9 mouse cellular contexts compared by ENCODE assay signal in the genomic region with DNA sequence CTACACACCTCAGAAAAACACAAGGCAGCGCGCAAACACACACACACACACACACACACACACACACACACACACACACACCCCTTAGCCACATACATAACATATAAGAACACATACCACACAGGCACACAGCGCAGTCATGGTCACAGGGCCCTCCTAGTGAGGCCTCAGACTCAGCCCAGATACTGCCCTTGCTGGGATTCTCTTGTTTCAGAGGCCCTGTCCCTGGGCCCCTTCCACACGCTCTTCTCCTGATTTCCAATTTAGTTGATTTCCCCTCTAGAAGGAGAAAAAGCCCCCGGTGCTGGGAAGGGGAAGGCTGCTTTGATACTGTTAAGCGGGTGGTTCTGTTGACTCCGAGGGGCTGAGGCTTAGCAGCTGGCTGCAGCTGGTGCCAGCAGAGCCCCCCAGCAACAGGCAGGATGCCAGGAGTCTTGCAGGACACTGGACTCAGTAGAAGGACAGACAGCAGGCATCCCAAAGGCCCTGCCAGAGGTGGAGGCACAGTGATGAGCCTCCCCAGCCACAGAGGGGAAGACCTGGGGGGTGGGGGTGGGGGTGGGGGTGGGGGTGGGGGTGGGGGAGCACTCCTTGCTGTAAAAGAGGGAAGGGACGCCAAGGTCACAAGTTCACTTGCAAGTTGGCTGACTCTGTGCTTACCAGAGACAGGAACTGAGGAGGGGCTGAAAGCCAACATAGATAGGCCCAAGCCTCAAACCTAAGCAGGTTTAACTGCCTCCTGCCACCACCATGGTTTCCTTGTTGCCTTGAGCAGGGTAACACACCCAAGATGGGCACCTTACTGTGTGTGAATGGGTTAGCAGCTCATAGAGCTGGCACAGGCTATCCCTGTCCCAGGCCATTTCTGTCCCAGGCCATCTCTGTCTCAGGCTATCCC. TPM values are rescaled to one million over a fixed set of nuclear protein-coding genes. Genes with fewer than 3 reads are reported as not detected.
A peak's percentile ranks its signal among the peaks of the same experiment; 100 is the strongest.
DNase-seq lines count a peak whose midpoint lies in the region; ATAC-seq and TF ChIP-seq lines count a peak whose summit lies in the region.
"Had no signal": no experiment of that assay in that cellular context is flagged by ENCODE, and none has a peak within 500 bp of the region (broad histone marks: within the 10 kb centered on the region; RNA-seq: fewer than 3 reads in every experiment).

No protein-coding gene starts in this region.

- ATAC-seq in heart, embryonic 14.5 days (ENCODE audit: insufficient number of reproducible peaks, insufficient read depth, low FRiP score, low read depth): no peak; the same call in 1 of the 2 replicates
- no peak for ATAC-seq in midbrain, embryonic 11.5 days (ENCODE audit: low FRiP score)
- peak; percentile 49 for ATAC-seq in intestine, embryonic 15.5 days
- ATAC-seq in stomach, embryonic 16.5 days (ENCODE audit: insufficient read depth, low FRiP score): peak; percentile 47; the same call in 1 of the 2 replicates

- intact Hi-C loops in heart, adult 2 months (cut with DNase I): no loop called here

- DNase-seq in heart, adult 2 months: no peak
- no peak for DNase-seq in midbrain, embryonic 10.5 days (ENCODE audit: low spot score)
- no peak for DNase-seq in midbrain, embryonic 11.5 days (ENCODE audit: low spot score, missing footprints)
- DNase-seq in thymus, postnatal 25 days: no peak
- no peak for DNase-seq in cerebellum, adult 2 months

- no peaks in the 10 kb centered on the region for H3K9me3 ChIP-seq in heart, embryonic 14.5 days (ENCODE audit: control insufficient read depth, low read length)
- H3K9me3 ChIP-seq in midbrain, embryonic 10.5 days (replicated peaks): no peaks in the 10 kb centered on the region
- H3K9me3 ChIP-seq in midbrain, embryonic 11.5 days (ENCODE audit: control insufficient read depth, low read length): no peaks in the 10 kb centered on the region
- H3K9me3 ChIP-seq in intestine, embryonic 15.5 days: no peaks in the 10 kb centered on the region
- no peaks in the 10 kb centered on the region for H3K9me3 ChIP-seq in stomach, embryonic 16.5 days (replicated peaks; ENCODE audit: control insufficient read depth, low read length)

- TF ChIP-seq POLR2A in heart, adult 2 months (IDR thresholded peaks at IDR 0.05; ENCODE audit: insufficient read depth, low read depth, low read length): no peak
- TF ChIP-seq POLR2A in cerebellum, adult 2 months (IDR thresholded peaks at IDR 0.05; ENCODE audit: borderline replicate concordance, insufficient read depth, low read length): no peak

- H3K4me2 ChIP-seq in heart, embryonic 14.5 days (ENCODE audit: low read length): peak overlapping the region; percentile 25; the same call in 1 of the 2 replicates
- no peak overlapping the region for H3K4me2 ChIP-seq in midbrain, embryonic 11.5 days
- peak overlapping the region; percentile 24 for H3K4me2 ChIP-seq in intestine, embryonic 15.5 days (replicated peaks)
- no peak overlapping the region for H3K4me2 ChIP-seq in stomach, embryonic 16.5 days (ENCODE audit: low read depth, low read length)

- peaks cover 29% of the 10 kb centered on the region for H3K36me3 ChIP-seq in heart, embryonic 14.5 days (ENCODE audit: control insufficient read depth, insufficient read depth, low read length)
- H3K36me3 ChIP-seq in heart, adult 2 months (ENCODE audit: control insufficient read depth, insufficient read depth, low read length): no peaks in the 10 kb centered on the region
- peaks cover 29% of the 10 kb centered on the region for H3K36me3 ChIP-seq in midbrain, embryonic 10.5 days
- H3K36me3 ChIP-seq in midbrain, embryonic 11.5 days (ENCODE audit: control insufficient read depth, insufficient read depth, low read length): no peaks in the 10 kb centered on the region
- peaks cover 26% of the 10 kb centered on the region for H3K36me3 ChIP-seq in intestine, embryonic 15.5 days
- H3K36me3 ChIP-seq in stomach, embryonic 16.5 days (ENCODE audit: control insufficient read depth, insufficient read depth, low read length): peaks cover 5% of the 10 kb centered on the region; the same call in 1 of the 2 replicates

- H3K9ac ChIP-seq in heart, embryonic 14.5 days (ENCODE audit: low read length): peak overlapping the region; percentile 44; the same call in 1 of the 2 replicates
- no peak overlapping the region for H3K9ac ChIP-seq in heart, adult 2 months (ENCODE audit: low read depth, low read length)
- no peak overlapping the region for H3K9ac ChIP-seq in midbrain, embryonic 11.5 days (ENCODE audit: low read length)
- H3K9ac ChIP-seq in intestine, embryonic 15.5 days: no peak overlapping the region
- H3K9ac ChIP-seq in stomach, embryonic 16.5 days (ENCODE audit: low read length): peak overlapping the region; percentile 49

- no peaks in the 10 kb centered on the region for H3K27me3 ChIP-seq in heart, embryonic 14.5 days (ENCODE audit: control insufficient read depth, insufficient read depth, low read length)
- no peaks in the 10 kb centered on the region for H3K27me3 ChIP-seq in heart, adult 2 months (ENCODE audit: control insufficient read depth, insufficient read depth, low read length)
- H3K27me3 ChIP-seq in midbrain, embryonic 10.5 days (ENCODE audit: low read depth, poor library complexity, severe bottlenecking): peaks cover 55% of the 10 kb centered on the region
- H3K27me3 ChIP-seq in midbrain, embryonic 11.5 days (ENCODE audit: control insufficient read depth, insufficient read depth, low read length): peaks cover 3% of the 10 kb centered on the region; the same call in 1 of the 2 replicates
- no peaks in the 10 kb centered on the region for H3K27me3 ChIP-seq in intestine, embryonic 15.5 days (replicated peaks)
- H3K27me3 ChIP-seq in stomach, embryonic 16.5 days (ENCODE audit: control insufficient read depth, insufficient read depth, low read length): no peaks in the 10 kb centered on the region
- H3K27me3 ChIP-seq in cerebellum, adult 2 months (ENCODE audit: control insufficient read depth, insufficient read depth, low read length): no peaks in the 10 kb centered on the region

- H3K4me3 ChIP-seq in heart, embryonic 14.5 days (ENCODE audit: control insufficient read depth in 1 of 2, insufficient read depth in 1 of 2, low read depth in 1 of 2, low read length in 2 of 2): no peak overlapping the region
- H3K4me3 ChIP-seq in heart, adult 2 months: no peak overlapping the region
- 0 out of 2 replicates have a peak overlapping the region, but pooled peaks have one; percentile 1 for H3K4me3 ChIP-seq in midbrain, embryonic 10.5 days
- no peak overlapping the region for H3K4me3 ChIP-seq in midbrain, embryonic 11.5 days (ENCODE audit: low read depth, low read length)
- no peak overlapping the region for H3K4me3 ChIP-seq in intestine, embryonic 15.5 days (replicated peaks)
- no peak overlapping the region for H3K4me3 ChIP-seq in stomach, embryonic 16.5 days (replicated peaks; ENCODE audit: low read length)
- no peak overlapping the region for H3K4me3 ChIP-seq in cerebellum, adult 2 months (replicated peaks; ENCODE audit: insufficient read depth, low read depth, low read length)

- no peak for TF ChIP-seq EP300 in heart, adult 2 months (IDR thresholded peaks at IDR 0.05; ENCODE audit: insufficient read depth, low read depth, low read length)

- WGBS in heart, embryonic 14.5 days: 40% methylated on average over 8 of the region's 8 CpGs
- 62% methylated on average over 8 of the region's 8 CpGs for WGBS in heart, adult 2 months
- 72% methylated on average over 8 of the region's 8 CpGs for WGBS in midbrain, embryonic 10.5 days
- WGBS in midbrain, embryonic 11.5 days: 58% methylated on average over 8 of the region's 8 CpGs
- WGBS in intestine, embryonic 15.5 days: 43% methylated on average over 8 of the region's 8 CpGs
- WGBS in stomach, embryonic 16.5 days: 41% methylated on average over 8 of the region's 8 CpGs
- 59% methylated on average over 8 of the region's 8 CpGs for WGBS in cerebellum, adult 2 months

- peak overlapping the region; percentile 53 to 61; a peak in 3 of 4 replicates for H3K27ac ChIP-seq in heart, embryonic 14.5 days (replicated peaks in 1 of 2; ENCODE audit: control insufficient read depth in 1 of 2, insufficient read depth in 1 of 2, low read depth in 2 of 2, low read length in 2 of 2)
- no peak overlapping the region for H3K27ac ChIP-seq in heart, adult 2 months
- H3K27ac ChIP-seq in midbrain, embryonic 10.5 days (replicated peaks): peak overlapping the region; percentile 83
- no peak overlapping the region for H3K27ac ChIP-seq in midbrain, embryonic 11.5 days (ENCODE audit: low read depth, low read length)
- H3K27ac ChIP-seq in intestine, embryonic 15.5 days: peak overlapping the region; percentile 82
- H3K27ac ChIP-seq in stomach, embryonic 16.5 days (ENCODE audit: low read length): peak overlapping the region; percentile 80
- no peak overlapping the region for H3K27ac ChIP-seq in cerebellum, adult 2 months (ENCODE audit: insufficient read depth, low read length)

- no peak for TF ChIP-seq CTCF in heart, adult 2 months (IDR thresholded peaks at IDR 0.05)
- no peak for TF ChIP-seq CTCF in cerebellum, adult 2 months (IDR thresholded peaks at IDR 0.05; ENCODE audit: borderline replicate concordance, insufficient read depth, low read depth, low read length)

- H3K79me2 ChIP-seq in heart, adult 2 months (replicated peaks; ENCODE audit: control insufficient read depth, insufficient read depth, low read length): peaks cover 2% of the 10 kb centered on the region

- peaks cover 43 to 54% of the 10 kb centered on the region in 2 experiments for H3K4me1 ChIP-seq in heart, embryonic 14.5 days (ENCODE audit: control insufficient read depth in 2 of 2, insufficient read depth in 2 of 2, low read length in 2 of 2)
- H3K4me1 ChIP-seq in heart, adult 2 months (ENCODE audit: control insufficient read depth, insufficient read depth, low read length): peaks cover 9% of the 10 kb centered on the region
- peaks cover 67% of the 10 kb centered on the region for H3K4me1 ChIP-seq in midbrain, embryonic 10.5 days
- peaks cover 53% of the 10 kb centered on the region for H3K4me1 ChIP-seq in midbrain, embryonic 11.5 days (ENCODE audit: control insufficient read depth, insufficient read depth, low read length)
- H3K4me1 ChIP-seq in intestine, embryonic 15.5 days (replicated peaks): peaks cover 79% of the 10 kb centered on the region
- peaks cover 68% of the 10 kb centered on the region for H3K4me1 ChIP-seq in stomach, embryonic 16.5 days (ENCODE audit: control insufficient read depth, insufficient read depth, low read length)
- peaks cover 4% of the 10 kb centered on the region; the same call in 1 of the 2 replicates for H3K4me1 ChIP-seq in cerebellum, adult 2 months (ENCODE audit: control insufficient read depth, insufficient read depth, low read length)

RNA-seq across cellular contexts. Expression of a gene that starts 17.0 kb away (rescaled TPM):
- 1.2 TPM in 1 of 2 replicates, not detected in the other for polyA plus RNA-seq in heart, embryonic 14.5 days (2014; fragmentation: Nextera tagmentation; extraction: Ambion mirVana)
- under 1 TPM; 0.47 to 0.91 TPM for total RNA-seq in heart, adult 2 months (2021)
- polyA plus RNA-seq in heart, adult 2 months (2012; rRNA removed): 1.2 and 1.8 TPM in 2 replicates
- polyA plus RNA-seq in midbrain, embryonic 10.5 days (2016; fragmentation: Nextera tagmentation; extraction: Ambion mirVana): 0.28 and 0.43 TPM in 2 replicates
- polyA plus RNA-seq in midbrain, embryonic 11.5 days (2014; fragmentation: Nextera tagmentation; extraction: Ambion mirVana): 0.46 and 0.55 TPM in 2 replicates
- 0.55 and 0.95 TPM in 2 replicates for polyA plus RNA-seq in intestine, embryonic 15.5 days (2015; fragmentation: Nextera tagmentation; extraction: Ambion mirVana)
- 0.70 and 1.0 TPM in 2 replicates for polyA plus RNA-seq in stomach, embryonic 16.5 days (2015; fragmentation: Nextera tagmentation; extraction: Ambion mirVana)
- 0.25 and 0.74 TPM in 2 replicates for polyA plus RNA-seq in cerebellum, adult 2 months (2012; rRNA removed)
- total RNA-seq: layer of hippocampus, postnatal 25 days had no signal

RNA-seq across cellular contexts. Expression of a gene that starts 40.6 kb away (rescaled TPM):
- polyA plus RNA-seq in heart, embryonic 14.5 days (2014; fragmentation: Nextera tagmentation; extraction: Ambion mirVana): 5.3 and 6.5 TPM in 2 replicates
- total RNA-seq in heart, adult 2 months (2021): 10 to 100 TPM; 28.4 to 31.4 TPM
- 37.4 and 41.7 TPM in 2 replicates for polyA plus RNA-seq in heart, adult 2 months (2012; rRNA removed)
- 1.2 and 2.0 TPM in 2 replicates for polyA plus RNA-seq in midbrain, embryonic 10.5 days (2016; fragmentation: Nextera tagmentation; extraction: Ambion mirVana)
- polyA plus RNA-seq in midbrain, embryonic 11.5 days (2014; fragmentation: Nextera tagmentation; extraction: Ambion mirVana): 3.2 and 3.4 TPM in 2 replicates
- polyA plus RNA-seq in intestine, embryonic 15.5 days (2015; fragmentation: Nextera tagmentation; extraction: Ambion mirVana): 5.6 and 5.9 TPM in 2 replicates
- 7.2 and 7.4 TPM in 2 replicates for polyA plus RNA-seq in stomach, embryonic 16.5 days (2015; fragmentation: Nextera tagmentation; extraction: Ambion mirVana)
- polyA plus RNA-seq in cerebellum, adult 2 months (2012; rRNA removed): 22.0 and 24.1 TPM in 2 replicates

Comparison
In these comparisons a context has a peak if more than half of its experiments do, and no peak if none do; other contexts are left out.
1. H3K27ac ChIP-seq: peak in heart, embryonic 14.5 days (2 of 2), midbrain, embryonic 10.5 days (single experiment), intestine, embryonic 15.5 days (single experiment) and stomach, embryonic 16.5 days (single experiment); none in heart, adult 2 months (single experiment), midbrain, embryonic 11.5 days (single experiment) and cerebellum, adult 2 months (single experiment).
2. H3K9ac ChIP-seq: peak in heart, embryonic 14.5 days (single experiment) and stomach, embryonic 16.5 days (single experiment); none in heart, adult 2 months (single experiment), midbrain, embryonic 11.5 days (single experiment) and intestine, embryonic 15.5 days (single experiment).
3. ATAC-seq: peak in intestine, embryonic 15.5 days (single experiment) and stomach, embryonic 16.5 days (single experiment); none in heart, embryonic 14.5 days (single experiment) and midbrain, embryonic 11.5 days (single experiment).
4. H3K4me2 ChIP-seq: peak in heart, embryonic 14.5 days (single experiment) and intestine, embryonic 15.5 days (single experiment); none in midbrain, embryonic 11.5 days (single experiment) and stomach, embryonic 16.5 days (single experiment).